Mouse (Mus musculus) adrenal gland, postnatal 14 days (tissue): ENCODE data around the gene Sh3gl2. TPM values are rescaled to one million over a fixed set of nuclear protein-coding genes. Genes with fewer than 3 reads are reported as not detected.

Source experiments
- DNase-seq: peaks from one replicate; pipeline ENCODE4 v3.0.0; 2021; ENCODE audit warnings: mixed read lengths
- total RNA-seq: library from RNA; stranded (reverse); gene quantifications from 2 replicates; pipeline ENCODE4 v1.2.3, GENCODE M21; 2021

Sh3gl2 gene
- total RNA-seq, 1 experiment from 2014 or later: 17.3 TPM

DNA sequence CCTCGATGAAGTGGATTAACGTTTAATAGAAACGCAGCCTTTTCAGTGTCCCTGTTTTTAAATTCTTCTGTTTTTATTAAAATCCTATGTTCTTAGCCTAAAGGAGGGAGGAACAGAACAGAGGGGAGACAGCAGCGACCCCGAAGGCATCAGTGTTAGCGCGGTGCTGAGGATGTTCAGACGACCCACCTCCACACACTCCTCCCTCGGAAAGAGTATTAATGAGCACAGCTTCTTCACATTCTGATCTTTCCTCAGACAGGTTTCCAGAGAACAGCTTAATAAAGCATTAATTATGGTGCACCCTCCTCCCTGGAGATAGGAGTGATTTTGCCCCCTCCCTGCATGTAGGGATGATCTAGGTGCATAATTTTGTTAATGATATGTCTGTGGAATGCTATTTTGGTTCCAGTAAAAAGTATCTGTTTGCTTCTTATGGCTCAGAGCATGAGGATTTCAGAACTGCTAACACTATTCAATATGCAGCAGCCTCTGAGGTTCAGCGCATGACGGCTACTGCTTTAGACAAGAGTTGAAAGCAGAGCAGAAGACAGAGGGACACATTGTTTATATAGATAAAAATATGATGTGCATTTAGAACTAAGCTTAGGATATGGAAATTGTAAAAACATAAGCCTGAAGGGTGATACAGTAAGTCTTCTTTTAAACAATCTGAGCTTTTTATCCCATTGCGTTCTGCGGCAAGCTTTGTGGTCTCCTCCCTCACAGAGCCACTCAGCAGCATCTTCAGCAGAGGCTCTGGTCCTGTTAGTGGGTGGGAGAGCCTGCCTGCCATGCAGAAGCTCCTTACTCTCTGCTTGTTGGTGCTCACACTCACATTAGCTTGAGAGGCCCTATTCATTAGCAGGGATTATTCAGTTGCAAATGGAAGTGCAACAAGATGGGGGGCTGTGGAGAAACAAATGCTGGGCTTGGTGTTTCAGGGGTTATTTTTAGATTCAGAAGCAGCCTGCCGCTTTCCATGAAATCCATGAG is 27.8 kb downstream of the Sh3gl2 start:
- DNase-seq: no peak

GRCm38 (mm10) chr4:85241675-85242074 is 36.7 kb downstream of the Sh3gl2 start:
- DNase-seq: no peak

DNA sequence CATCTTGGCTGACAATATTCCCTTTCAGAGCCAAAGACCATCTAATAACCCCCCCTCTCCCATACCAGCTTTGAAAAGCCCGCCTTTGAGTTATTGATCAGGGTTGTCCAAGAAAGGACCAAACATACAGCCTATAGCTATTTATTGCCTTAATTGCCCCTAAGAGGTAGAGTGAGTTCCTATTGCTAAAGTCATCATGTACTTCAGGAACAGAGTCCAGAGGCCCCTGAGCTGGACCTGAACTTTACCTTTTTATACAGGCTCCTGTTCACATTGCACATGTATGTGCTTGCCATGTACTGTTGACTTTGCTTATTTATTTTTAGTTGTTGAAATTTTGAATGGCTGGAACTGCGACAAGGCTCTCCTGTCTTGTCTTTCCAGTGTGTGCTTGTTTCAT is 37.6 kb downstream of the Sh3gl2 start:
- no peak for DNase-seq

- DNase-seq: no peak
These were observed 43.7 kb downstream of the Sh3gl2 start for GRCm38 (mm10) chr4:85248673-85249072.

- no peak for DNase-seq
These were observed 45.3 kb downstream of the Sh3gl2 start for GRCm38 (mm10) chr4:85250271-85250670.

GRCm38 (mm10) chr4:85250786-85251185 is 45.9 kb downstream of the Sh3gl2 start:
- DNase-seq: peak; percentile 51

DNA sequence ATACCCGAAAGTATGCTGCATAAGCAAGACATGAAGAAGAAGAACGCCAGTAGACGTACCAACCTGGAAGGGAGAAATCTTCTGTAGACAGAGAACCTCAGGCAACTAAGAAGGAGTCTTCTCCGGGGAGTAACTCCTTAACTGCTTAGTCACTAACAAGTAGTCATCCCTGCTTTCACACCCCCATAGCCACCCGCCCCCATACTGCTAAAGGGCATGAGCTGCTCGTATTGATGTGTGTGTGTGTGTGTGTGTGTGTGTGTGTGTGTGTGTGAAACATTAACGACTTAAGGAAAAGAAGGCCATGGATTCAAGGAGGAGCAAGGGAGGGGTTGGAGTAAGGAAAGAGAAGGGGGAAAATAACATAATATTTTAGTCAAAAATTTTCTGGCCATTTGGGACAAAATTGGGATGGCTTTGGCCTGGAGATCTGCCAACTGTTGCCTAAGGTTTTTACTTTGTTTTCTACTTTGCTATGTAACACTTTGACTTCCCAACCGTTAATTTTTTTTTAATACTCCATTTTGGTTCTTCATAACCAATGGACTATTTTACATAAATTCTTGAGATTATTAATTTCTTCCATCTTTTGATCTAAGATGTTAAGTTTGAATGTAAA is 51.0 kb downstream of the Sh3gl2 start:
- DNase-seq: no peak

DNA sequence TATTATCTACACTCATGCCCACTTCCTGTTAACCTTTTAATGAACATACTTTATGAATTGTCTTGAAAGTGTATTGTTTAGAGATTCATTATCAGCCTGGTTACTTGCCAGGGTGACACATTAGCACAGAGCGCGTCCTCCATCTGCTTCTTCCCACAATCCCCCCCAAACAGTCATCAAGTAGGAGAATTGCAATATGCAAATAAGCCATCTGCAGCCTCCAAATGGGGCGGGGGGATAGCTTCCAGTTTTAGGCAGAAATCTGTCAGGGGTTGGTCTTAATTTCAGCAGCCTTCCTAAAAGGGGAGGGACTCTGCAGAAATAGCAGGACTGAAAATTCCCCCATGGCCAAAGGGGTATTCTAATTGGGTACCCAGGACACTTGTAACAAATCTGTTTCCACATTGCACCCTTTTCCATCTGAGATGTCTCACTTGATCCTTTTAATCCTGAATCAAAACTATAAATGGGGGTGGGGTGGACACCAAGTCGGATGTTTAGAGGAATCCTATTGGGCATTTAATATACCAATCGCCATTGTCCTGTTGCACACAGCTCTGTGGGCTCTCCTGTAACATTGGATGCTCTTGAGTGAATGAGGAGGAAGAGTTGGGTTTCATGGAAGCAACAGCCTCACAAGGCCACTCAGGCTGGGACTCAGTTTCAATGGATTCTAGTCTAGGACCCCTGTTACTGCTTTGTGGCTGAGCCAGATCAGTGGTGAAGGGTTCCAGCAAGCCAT is 51.7 kb downstream of the Sh3gl2 start:
- DNase-seq: no peak

DNA sequence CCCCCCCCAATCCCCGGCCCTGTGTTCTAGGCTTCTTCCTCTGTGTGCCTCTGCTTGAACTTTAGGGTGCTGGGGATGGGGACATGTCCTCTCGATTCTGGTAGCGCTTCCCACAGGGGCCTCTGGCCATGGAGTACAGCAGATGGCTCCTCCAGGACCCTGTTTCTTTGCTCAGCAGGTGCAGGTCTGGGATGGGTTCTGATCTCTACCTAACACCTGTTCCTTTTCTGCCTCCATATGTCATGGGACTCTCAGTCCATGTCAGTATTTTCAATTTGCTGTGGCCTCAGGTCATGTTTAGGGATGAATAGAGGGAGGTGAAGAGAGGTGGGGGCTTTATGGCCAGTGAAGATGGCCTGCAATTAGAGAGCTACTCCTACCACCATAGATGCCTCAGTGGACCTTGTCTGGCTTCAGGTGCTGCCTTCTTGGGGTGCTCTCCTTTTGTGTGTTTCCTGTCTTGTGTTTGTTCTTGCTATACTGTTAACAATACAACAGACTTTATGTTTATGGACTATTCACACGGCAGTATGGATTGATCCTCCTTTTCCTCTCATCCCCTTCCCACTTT is 52.9 kb downstream of the Sh3gl2 start:
- DNase-seq: no peak

GRCm38 (mm10) chr4:85260687-85261658 is 56.0 kb downstream of the Sh3gl2 start:
- DNase-seq: no peak

DNA sequence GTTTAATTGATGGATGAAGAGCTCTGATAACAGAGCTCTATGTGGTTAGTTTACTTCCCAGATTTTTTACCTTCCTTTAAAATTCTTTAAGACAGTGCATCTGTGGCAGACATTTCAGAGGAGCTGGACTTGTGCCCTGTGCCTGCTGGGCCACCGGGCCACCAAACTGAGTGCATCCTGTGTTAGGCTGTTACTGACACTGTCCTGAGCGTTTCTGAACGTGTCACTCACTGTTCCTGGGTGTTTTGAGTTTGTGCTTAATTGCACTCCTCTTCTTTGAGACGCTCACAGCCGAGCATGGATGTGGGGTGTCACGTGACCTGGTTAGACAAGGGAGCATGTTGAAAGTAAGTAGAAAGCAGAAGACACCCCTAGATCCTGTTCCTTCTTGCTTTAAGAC is 57.2 kb downstream of the Sh3gl2 start:
- DNase-seq: no peak

GRCm38 (mm10) chr4:85262606-85263005 is 57.7 kb downstream of the Sh3gl2 start:
- DNase-seq: peak; percentile 45

DNA sequence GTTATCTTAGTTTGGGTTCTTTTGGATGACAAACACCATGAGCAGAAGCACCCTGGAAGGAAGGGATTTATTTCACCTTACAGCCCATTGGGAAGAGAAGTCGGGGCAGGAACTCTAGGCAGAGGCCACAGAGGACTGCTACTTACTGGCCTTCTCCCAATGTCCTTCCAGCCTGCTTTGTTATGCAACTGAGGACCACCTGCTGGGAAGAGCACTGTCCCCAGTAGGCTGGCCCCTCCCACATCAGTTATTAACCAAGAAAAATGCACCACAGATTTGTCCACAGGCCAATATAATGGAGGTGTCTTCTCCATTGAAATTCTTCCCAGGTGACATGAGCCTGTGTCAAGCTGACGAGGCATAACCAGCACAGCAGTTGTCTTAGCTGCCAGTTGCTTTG is 62.5 kb downstream of the Sh3gl2 start:
- no peak for DNase-seq

DNA sequence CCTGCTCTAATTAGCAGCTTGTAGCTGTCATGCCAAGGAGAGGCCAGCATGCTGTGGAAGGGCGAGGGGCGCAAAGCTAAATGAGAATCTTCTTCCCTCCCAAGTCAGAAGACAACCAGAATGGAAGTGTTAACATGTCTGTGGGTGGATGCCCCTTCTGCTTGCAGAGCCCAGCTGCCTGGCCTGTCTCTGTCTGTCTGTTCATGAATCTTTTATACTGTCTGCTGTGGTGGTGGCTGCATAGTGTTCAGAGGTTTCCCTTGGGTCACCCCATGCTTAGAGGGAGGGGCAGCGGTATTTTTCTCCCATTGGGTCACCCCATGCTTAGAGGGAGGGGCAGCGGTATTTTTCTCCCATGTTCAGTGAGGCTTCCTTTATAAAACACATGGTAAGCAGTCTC is 68.0 kb downstream of the Sh3gl2 start:
- no peak for DNase-seq

DNA sequence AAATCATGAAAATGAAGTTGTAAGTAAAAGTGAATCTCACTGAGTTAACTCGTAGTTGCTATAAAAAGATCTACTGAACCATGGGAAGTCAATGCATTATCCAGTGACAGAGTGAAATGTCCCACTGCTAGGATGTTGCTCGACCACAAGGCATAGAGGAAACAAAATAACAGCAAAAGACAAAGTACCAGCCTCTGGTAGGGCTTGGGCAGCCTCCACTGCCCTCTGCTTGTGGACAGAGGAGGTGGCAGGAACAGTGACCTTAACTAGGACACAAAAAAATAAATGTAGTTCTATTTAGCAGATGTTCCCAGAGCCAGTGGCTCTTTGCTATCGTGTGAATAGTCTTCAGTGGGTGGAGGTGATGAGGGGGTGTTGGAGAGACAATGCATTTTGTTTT is 68.5 kb downstream of the Sh3gl2 start:
- peak; percentile 34 for DNase-seq

DNA sequence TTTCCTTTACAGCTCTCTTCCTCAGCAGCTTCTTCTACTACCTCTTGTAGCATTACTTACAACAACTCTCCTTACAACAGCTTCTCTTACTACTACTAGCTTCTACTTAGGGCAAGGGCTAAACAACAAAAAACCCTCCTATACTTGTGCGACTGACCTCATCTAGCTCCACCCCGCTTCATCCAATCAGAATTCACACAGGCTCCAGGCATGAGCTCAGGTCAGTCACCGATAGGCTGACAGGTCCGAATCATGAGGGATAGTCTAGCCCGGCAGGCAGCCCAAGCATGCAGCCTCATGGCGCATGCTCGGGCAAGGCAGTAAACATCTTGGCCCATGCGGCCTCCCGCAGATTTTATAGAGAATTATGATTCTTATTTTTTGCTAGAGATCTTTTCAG is 78.2 kb downstream of the Sh3gl2 start:
- DNase-seq: no peak

DNA sequence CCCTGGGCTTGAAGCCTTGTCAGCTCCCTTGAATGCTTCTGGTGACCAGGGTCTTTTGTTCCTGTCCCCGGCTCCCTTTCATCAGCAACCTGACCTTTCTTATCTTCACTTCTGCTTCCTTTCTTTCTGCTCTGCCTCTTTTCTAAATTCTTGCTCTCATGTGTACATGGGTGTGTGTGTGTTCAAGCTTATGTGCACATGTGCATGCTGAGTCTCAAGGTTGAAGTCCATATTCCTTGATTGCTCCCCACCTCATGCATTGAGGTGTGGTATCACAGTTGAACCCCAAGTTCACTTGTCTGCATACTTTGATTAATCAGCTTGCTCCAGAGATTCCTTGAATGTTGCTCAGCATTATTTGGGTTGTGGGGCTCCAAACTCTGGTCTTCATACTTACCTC is 85.1 kb downstream of the Sh3gl2 start:
- no peak for DNase-seq

DNA sequence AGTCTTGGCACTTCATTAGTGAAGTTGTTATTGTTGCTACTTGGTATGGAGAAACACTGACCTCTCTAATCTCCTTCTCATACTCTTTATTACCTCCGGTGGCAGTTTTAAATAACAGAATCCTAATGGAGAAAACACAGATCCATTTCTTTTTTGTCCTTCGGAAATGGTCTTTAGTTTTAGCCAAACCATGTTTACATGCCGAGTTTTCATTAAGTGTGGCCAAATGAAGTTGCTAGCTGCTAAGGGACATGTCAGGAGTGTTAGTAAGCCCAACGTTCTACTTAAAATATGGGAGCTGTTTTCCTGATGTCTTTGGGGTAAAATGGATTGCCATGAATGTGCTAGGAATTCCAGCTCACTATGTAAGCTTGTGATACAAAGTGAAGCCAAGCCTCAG is 86.4 kb downstream of the Sh3gl2 start:
- DNase-seq: no peak

GRCm38 (mm10) chr4:85293368-85293767 is 88.4 kb downstream of the Sh3gl2 start:
- DNase-seq: no peak

DNA sequence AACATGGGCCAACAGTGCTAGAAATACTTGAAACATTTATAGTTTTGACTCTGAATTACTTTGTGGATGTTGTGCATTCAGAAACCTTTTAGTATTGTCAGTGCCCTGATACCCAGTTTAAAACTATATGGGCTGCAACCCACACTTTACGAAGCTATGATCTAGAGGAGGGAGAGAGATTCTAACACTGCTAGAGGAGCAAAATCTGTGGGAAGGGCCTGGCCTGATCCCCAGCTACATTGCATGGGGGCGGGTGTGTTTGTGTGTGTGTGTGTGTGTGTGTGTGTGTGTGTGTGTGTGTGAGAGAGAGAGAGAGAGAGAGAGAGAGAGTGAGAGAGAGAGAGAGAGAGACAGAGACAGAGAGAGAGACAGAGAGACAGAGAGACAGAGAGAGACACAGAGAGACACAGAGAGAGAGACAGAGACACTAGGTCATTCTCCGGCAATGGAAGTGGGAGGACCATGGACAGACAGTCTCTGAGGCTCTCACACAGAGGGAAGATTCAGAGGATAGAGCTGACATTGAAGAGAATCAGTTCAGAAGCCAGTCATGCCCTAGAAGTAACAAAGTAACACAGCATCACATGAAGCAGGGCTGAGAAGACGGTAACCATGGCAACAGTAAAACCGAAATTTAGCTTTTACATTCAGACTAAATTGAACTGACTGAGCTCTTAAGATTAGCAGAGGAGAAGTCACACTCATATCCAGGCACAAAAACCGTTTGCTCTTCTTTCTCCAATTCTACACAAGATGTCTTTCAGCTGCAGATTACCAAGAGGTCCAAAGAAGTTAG is 95.9 kb downstream of the Sh3gl2 start:
- DNase-seq: no peak
